8 mouse cellular contexts compared by ENCODE assay signal in genomic region chr11:101442127-101442693, GRCm38 (mm10). TPM values are rescaled to one million over a fixed set of nuclear protein-coding genes. Genes with fewer than 3 reads are reported as not detected.
DNase-seq lines count a peak whose midpoint lies in the region; ATAC-seq and TF ChIP-seq lines count a peak whose summit lies in the region.

Gene Rpl27, plus strand, starts transcription at chr11:101442298.

- peak; percentile 96 for TF ChIP-seq EP300 in heart, postnatal 0 days (IDR thresholded peaks at IDR 0.05; ENCODE audit: low read depth)

- H3K27ac ChIP-seq in forebrain, embryonic 12.5 days, result peak within 1 kb of the TSS; percentile 95
- peak within 1 kb of the TSS; percentile 91 for H3K27ac ChIP-seq in heart, postnatal 0 days (ENCODE audit: low read depth)
- peak within 1 kb of the TSS; percentile 72 for H3K27ac ChIP-seq in liver, embryonic 16.5 days (ENCODE audit: low read length)
- H3K27ac ChIP-seq in neural tube, embryonic 13.5 days (replicated peaks), result peak within 1 kb of the TSS; percentile 93
- H3K27ac ChIP-seq in testis, adult 2 months (ENCODE audit: control insufficient read depth, insufficient read depth, low read depth, low read length), result peak within 1 kb of the TSS; percentile 82

- peak within 1 kb of the TSS; percentile 95 for H3K4me2 ChIP-seq in forebrain, embryonic 12.5 days
- H3K4me2 ChIP-seq in heart, postnatal 0 days (ENCODE audit: low read depth, low read length), result peak within 1 kb of the TSS; percentile 71
- H3K4me2 ChIP-seq in liver, embryonic 16.5 days (ENCODE audit: low read depth, low read length), result peak within 1 kb of the TSS; percentile 72
- H3K4me2 ChIP-seq in neural tube, embryonic 13.5 days, result peak within 1 kb of the TSS; percentile 90

- H3K9me3 ChIP-seq in E14TG2a.4 (ENCODE audit: low read length), result no peaks in the 10 kb centered on the region
- no peaks in the 10 kb centered on the region for H3K9me3 ChIP-seq in forebrain, embryonic 12.5 days
- no peaks in the 10 kb centered on the region for H3K9me3 ChIP-seq in heart, postnatal 0 days (replicated peaks; ENCODE audit: control insufficient read depth, low read length)
- no peaks in the 10 kb centered on the region for H3K9me3 ChIP-seq in liver, embryonic 16.5 days (replicated peaks; ENCODE audit: control insufficient read depth, low read length)
- no peaks in the 10 kb centered on the region for H3K9me3 ChIP-seq in neural tube, embryonic 13.5 days

- H3K36me3 ChIP-seq in E14TG2a.4 (ENCODE audit: insufficient read depth, low read length), result peaks cover 37% of the 10 kb centered on the region
- peaks cover 27% of the 10 kb centered on the region for H3K36me3 ChIP-seq in forebrain, embryonic 12.5 days (replicated peaks)
- peaks cover 22% of the 10 kb centered on the region for H3K36me3 ChIP-seq in heart, postnatal 0 days (replicated peaks; ENCODE audit: control insufficient read depth, insufficient read depth, low read length)
- H3K36me3 ChIP-seq in liver, embryonic 16.5 days (ENCODE audit: control insufficient read depth, insufficient read depth), result peaks cover 18% of the 10 kb centered on the region
- H3K36me3 ChIP-seq in neural tube, embryonic 13.5 days, result peaks cover 33% of the 10 kb centered on the region
- peaks cover 4% of the 10 kb centered on the region for H3K36me3 ChIP-seq in testis, adult 2 months (ENCODE audit: control insufficient read depth, insufficient read depth, low read length)

- ATAC-seq in forebrain, embryonic 12.5 days (ENCODE audit: low FRiP score), result peak; percentile 98
- ATAC-seq in heart, postnatal 0 days (ENCODE audit: insufficient read depth, low read depth), result peak; percentile 98
- ATAC-seq in liver, embryonic 16.5 days (ENCODE audit: low read depth), result peak; percentile 99
- ATAC-seq in neural tube, embryonic 13.5 days (ENCODE audit: low read depth), result peak; percentile 99

- WGBS in forebrain, embryonic 12.5 days, result under 1% methylated on average over 40 of the region's 42 CpGs
- under 1% methylated on average over 42 of the region's 42 CpGs for WGBS in heart, postnatal 0 days
- under 1% methylated on average over 42 of the region's 42 CpGs for WGBS in liver, embryonic 16.5 days (ENCODE audit: insufficient replicate concordance)
- under 1% methylated on average over 42 of the region's 42 CpGs for WGBS in neural tube, embryonic 13.5 days

- peak within 1 kb of the TSS; percentile 99 for H3K4me3 ChIP-seq in E14TG2a.4 (replicated peaks; ENCODE audit: low read length)
- H3K4me3 ChIP-seq in forebrain, embryonic 12.5 days (replicated peaks), result peak within 1 kb of the TSS; percentile 80
- H3K4me3 ChIP-seq in heart, postnatal 0 days (ENCODE audit: low read depth, low read length), result peak within 1 kb of the TSS; percentile 84
- H3K4me3 ChIP-seq in liver, embryonic 16.5 days (ENCODE audit: low read depth, low read length), result peak within 1 kb of the TSS; percentile 87
- H3K4me3 ChIP-seq in neural tube, embryonic 13.5 days, result peak within 1 kb of the TSS; percentile 84
- peak within 1 kb of the TSS; percentile 81 for H3K4me3 ChIP-seq in testis, adult 2 months (ENCODE audit: control insufficient read depth, low read depth, low read length)

- H3K27me3 ChIP-seq in E14TG2a.4 (ENCODE audit: insufficient read depth, low read length), result no peaks in the 10 kb centered on the region
- no peaks in the 10 kb centered on the region for H3K27me3 ChIP-seq in forebrain, embryonic 12.5 days
- no peaks in the 10 kb centered on the region for H3K27me3 ChIP-seq in heart, postnatal 0 days (ENCODE audit: control insufficient read depth, insufficient read depth, low read length)
- H3K27me3 ChIP-seq in liver, embryonic 16.5 days (ENCODE audit: control insufficient read depth, insufficient read depth, low read depth, low read length), result no peaks in the 10 kb centered on the region
- no peaks in the 10 kb centered on the region for H3K27me3 ChIP-seq in neural tube, embryonic 13.5 days
- no peaks in the 10 kb centered on the region for H3K27me3 ChIP-seq in testis, adult 2 months (ENCODE audit: control insufficient read depth, insufficient read depth, low read length)

- peak; percentile 66 for TF ChIP-seq CTCF in E14TG2a.4 (conservative IDR thresholded peaks at IDR 0.05; ENCODE audit: low read length)
- peak; percentile 89 for TF ChIP-seq CTCF in heart, postnatal 0 days (IDR thresholded peaks at IDR 0.05; ENCODE audit: low read depth)
- TF ChIP-seq CTCF in testis, adult 2 months (IDR thresholded peaks at IDR 0.05; ENCODE audit: control insufficient read depth, insufficient read depth, insufficient replicate concordance, low read depth, low read length), result peak; percentile 75; the same call in 1 of the 2 replicates

- DNase-seq in c-Kit-positive CD71-positive TER-119-positive erythroid progenitor cells, embryonic 14.5 days (ENCODE audit: low spot score), result peak; percentile 100
- peak; percentile 100 for DNase-seq in heart, postnatal 0 days (ENCODE audit: low spot score)
- DNase-seq in kidney, postnatal 4 days, result peak; percentile 95 to 97

- peak; percentile 89 for TF ChIP-seq POLR2A in testis, adult 2 months (IDR thresholded peaks at IDR 0.05; ENCODE audit: control insufficient read depth, low read depth, low read length)

- H3K4me1 ChIP-seq in E14TG2a.4 (replicated peaks; ENCODE audit: low read depth, low read length), result peaks cover 30% of the 10 kb centered on the region
- peaks cover 14% of the 10 kb centered on the region for H3K4me1 ChIP-seq in forebrain, embryonic 12.5 days
- no peaks in the 10 kb centered on the region for H3K4me1 ChIP-seq in heart, postnatal 0 days (ENCODE audit: control insufficient read depth, insufficient read depth)
- H3K4me1 ChIP-seq in liver, embryonic 16.5 days (ENCODE audit: control insufficient read depth, low read depth, low read length), result peaks cover 15% of the 10 kb centered on the region
- H3K4me1 ChIP-seq in neural tube, embryonic 13.5 days (replicated peaks), result peaks cover 22% of the 10 kb centered on the region
- H3K4me1 ChIP-seq in testis, adult 2 months (ENCODE audit: control insufficient read depth, insufficient read depth, low read length), result no peaks in the 10 kb centered on the region; the same call in 1 of the 2 replicates

- peak within 1 kb of the TSS; percentile 92 for H3K9ac ChIP-seq in forebrain, embryonic 12.5 days
- peak within 1 kb of the TSS; percentile 95 for H3K9ac ChIP-seq in heart, postnatal 0 days (replicated peaks; ENCODE audit: low read depth, low read length)
- peak within 1 kb of the TSS; percentile 86 for H3K9ac ChIP-seq in liver, embryonic 16.5 days (ENCODE audit: low read depth, low read length)
- peak within 1 kb of the TSS; percentile 95 for H3K9ac ChIP-seq in neural tube, embryonic 13.5 days

RNA-seq across cellular contexts. Expression of gene Rpl27, which starts in this region (rescaled TPM):
- 354 and 378 TPM in 2 replicates for polyA plus RNA-seq in forebrain, embryonic 12.5 days (2016; fragmentation: Nextera tagmentation; extraction: Ambion mirVana)
- total RNA-seq in heart, postnatal 0 days (2014; rRNA removed; ENCODE audit: low replicate concordance), result 796 and 938 TPM in 2 replicates
- 242 and 248 TPM in 2 replicates for polyA plus RNA-seq in heart, postnatal 0 days (2015; fragmentation: Nextera tagmentation; extraction: Ambion mirVana)
- polyA plus RNA-seq in liver, embryonic 16.5 days (2015; fragmentation: Nextera tagmentation; extraction: Ambion mirVana), result 138 and 160 TPM in 2 replicates
- polyA plus RNA-seq in neural tube, embryonic 13.5 days (2015; fragmentation: Nextera tagmentation; extraction: Ambion mirVana), result 303 and 315 TPM in 2 replicates
- 161 and 224 TPM in 2 replicates for polyA plus RNA-seq in testis, adult 2 months (2012; rRNA removed)

Comparison
In these comparisons a context has a peak if more than half of its experiments do, and no peak if none do; other contexts are left out.
1. Peak in every context shown above with its lines: DNase-seq, ATAC-seq, H3K4me3 ChIP-seq and H3K27ac ChIP-seq.